Mouse (Mus musculus) T-helper 17 cell (primary cell): ENCODE data around the gene F8.
"Not testable (repeated sequence)": the region's sequence is repeated elsewhere in the genome, so short reads cannot be mapped to it uniquely, and the experiment has no call there.

Source experiments
- in situ Hi-C, 2 experiments: fragments of 300-600 bp; cut with MboI, MseI; formaldehyde crosslinking; loops; 1 replicate in 1 of 2; 2 replicates in 1 of 2; pipeline ENCODE4 v1.15.1; 2025; ENCODE audit warnings: high pct_unique_total_duplicates in 2 of 2

F8 gene

DNA sequence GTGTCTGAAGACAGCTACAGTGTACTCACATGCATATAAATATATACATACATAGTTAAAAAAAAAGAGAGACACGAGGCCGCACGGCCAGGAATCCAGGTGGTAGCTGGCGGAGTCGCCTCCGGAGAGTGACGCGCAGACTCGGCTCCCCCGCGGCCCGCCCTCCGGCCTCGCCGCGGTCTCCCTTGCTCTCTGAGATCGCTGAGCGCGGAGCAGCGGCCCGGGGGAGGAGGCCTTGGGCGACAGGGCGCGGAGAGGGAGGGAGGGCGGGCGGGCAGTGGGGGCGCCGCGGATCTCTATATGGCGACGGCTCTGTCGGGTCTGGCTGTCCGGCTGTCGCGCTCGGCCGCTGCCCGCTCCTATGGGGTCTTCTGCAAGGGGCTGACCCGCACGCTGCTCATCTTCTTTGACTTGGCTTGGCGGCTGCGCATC lies 239.3 kb downstream of the F8 start:
- in situ Hi-C loops = not testable (repeated sequence)

DNA sequence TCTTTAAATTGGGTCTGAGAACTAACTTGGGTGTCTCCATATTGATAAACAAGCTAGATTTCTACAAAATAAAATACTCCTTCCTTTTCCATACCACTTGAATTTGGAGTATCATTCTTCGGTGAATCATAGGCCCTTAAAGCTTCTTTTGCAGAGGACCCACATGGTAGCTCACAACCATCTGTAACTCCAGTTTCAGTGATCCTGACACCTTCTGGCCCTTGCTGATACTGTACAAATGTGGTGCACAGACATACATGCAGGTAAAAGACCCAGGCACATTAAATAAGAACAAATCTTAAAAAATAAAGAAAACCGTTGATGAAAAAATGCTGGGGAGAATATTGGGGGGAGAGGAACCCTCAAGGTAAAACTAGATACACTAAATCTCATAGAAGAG lies 244.2 kb downstream of the F8 start:
- in situ Hi-C loops = no loop called here

DNA sequence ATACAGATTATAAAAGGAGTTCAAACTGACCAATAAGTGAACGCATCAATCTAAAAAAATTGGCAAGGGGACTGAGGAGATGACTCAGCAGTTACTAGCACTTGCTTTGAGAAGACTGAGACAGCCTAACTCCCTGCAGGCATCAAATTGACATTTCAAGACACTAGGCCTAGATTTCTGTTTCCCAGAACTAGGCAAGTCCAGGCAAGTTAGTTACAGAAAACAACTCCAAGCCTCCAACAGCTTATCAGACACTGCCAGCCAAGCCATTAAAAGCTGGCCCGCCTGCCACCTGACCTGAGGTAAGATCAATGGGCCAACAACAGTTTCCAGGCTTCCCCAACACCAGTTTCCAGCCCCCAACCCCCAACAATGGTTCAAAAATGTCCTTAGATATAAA lies 244.7 kb downstream of the F8 start:
- in situ Hi-C loops = no loop called here

DNA sequence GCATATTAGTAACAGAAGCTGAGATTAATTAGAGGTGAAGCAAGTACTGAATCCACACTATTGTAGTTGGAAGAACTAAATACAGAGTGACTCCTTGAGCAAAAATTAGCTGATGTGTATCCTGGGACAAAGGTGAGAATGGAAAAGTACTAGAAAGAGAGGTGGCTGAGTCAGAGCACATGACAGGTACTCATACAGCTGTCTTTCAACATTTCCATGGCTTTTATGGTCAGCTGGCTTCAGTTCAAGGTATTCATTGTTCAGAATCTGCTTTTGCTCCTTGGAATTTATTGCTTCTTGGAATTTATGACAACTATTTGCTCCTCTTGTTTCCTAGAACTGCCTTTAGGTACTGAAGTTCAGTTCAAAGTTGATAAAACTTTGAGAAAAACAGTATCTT lies 245.5 kb downstream of the F8 start:
- in situ Hi-C loops = no loop called here

DNA sequence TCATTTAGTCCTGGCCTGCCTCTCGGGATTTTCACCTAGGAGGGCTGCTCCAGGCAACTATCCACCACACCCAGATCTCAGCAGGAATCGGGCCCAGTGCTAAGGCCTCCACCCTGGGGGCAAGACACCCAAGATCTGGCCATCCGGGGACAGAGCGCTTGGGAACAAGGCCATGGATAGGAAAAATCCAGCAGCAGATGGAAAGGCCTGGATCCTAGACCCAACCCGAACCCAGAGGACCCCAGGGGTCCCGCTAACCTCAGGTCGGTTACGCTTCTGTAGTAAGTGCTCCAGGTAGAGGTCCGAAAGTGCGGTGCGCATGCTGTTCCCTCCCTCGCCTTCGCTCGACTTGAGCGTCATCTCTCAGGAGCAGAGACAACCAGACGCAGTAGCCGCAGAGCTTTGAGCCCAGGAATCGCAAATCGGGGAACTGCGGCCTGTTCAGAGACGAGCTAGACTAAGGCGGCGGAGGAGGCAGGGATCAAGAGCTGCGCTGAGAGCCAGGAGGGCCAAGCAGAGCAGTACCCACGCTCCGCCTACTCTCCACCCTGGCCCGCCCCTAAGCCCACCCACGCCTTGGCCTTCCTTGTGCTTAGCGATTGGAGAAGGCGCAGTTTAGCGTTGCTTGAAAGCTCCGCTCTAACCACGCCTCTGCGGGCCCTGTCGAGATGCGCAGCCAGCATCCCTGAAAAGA lies 251.8 kb downstream of the F8 start, which contains the start of gene Mpp1:
Gene Mpp1 (minus strand): TSS at position 550 of the 694 bp plus-strand sequence.
- in situ Hi-C loops = no loop called here

DNA sequence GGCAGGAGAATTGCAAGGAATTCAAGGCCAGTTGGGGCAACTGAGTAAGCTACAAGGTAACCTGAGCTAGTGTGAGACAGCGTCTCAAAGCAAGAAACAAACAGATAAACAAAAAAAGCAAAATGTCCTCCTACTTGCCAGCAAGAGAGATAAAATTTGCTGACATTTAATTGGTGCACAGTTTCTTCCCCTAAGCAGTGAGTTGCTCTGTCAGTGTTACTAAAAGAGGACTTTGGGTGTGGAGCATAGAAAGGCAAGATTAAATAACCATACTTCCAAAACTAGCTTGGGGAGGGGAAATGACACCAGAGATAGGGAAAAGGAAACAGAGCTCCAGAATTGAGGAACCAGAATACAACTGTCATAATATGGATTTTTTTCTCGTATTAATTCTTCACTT lies 252.9 kb downstream of the F8 start:
- in situ Hi-C loops = loop anchor here in 1 of 2 experiments (10.0 kb wide), 1 partner anchor 1435 kb away; no protein-coding TSS in a partner anchor

DNA sequence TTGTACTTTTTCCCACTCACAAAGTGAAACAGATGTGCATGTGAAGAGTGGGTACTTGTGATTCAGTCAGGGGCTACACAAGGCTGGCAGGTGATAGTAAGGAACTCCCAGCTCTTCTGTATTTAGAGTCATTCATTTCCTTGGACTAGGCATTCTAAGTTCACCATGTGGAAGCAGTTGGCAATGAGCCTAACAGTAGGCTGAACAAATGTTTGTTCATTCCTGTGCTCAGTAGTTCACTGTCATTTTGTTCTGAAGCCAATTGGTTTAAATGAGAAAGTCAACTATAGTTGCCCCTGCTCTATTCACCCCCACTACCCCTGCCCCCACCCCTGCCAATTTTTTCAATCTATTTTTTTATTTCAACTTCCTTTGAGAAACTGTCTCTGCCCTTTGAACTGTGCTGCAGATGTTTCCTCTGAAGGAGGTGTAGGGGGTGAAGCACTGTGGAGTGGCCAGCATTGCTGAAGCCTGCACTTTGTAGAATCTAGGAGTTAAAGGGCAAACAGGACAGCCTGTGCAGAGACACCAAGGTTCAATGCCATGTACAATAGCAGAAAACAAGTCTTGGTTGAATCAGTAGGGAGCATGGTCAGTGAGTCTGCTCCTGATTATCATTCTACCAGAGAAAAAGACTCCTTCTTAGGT lies 254.0 kb downstream of the F8 start:
- in situ Hi-C loops = loop anchor here in 1 of 2 experiments (10.0 kb wide), 1 partner anchor 1434 kb away; no protein-coding TSS in a partner anchor

DNA sequence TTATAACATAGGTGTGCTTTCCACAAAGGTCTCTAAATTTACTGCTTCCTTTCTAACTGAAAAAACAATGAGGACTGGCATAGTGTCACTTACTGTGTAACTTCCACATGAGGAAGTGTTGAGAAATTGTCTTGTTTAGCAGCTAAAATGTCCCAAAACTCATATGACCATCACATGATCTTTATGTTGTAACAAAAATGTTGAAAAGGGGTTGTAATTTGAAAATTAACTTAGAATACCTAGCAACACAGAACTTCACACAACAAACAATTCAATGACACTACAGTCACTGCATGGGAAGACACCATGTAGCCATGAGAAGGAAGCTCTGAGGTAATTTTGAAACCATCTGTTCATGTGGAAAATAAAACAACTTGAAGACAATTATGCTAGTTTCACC lies 255.5 kb downstream of the F8 start:
- in situ Hi-C loops = loop anchor here in 1 of 2 experiments (10.0 kb wide), 1 partner anchor 1432 kb away; no protein-coding TSS in a partner anchor

DNA sequence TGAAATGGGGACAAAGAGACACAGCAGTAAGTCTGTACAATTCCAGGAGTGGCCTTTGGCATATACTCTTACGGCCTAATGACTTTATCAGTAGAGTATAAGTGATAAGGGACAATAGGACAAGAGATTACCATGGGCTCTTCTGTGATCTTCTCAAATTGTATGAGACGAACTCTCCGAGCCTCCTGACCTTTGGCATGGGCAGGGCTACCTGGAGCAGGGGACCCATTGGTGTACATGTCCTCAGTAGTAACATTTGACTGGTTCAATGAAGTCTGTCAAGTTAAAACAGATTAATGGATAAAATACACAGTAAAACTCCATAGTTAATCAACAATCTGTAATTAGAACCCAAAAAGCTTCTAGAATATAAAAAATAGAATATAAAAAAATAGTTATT lies 256.8 kb downstream of the F8 start:
- in situ Hi-C loops = loop anchor here in 1 of 2 experiments (10.0 kb wide), 1 partner anchor 1431 kb away; no protein-coding TSS in a partner anchor
